Mouse (Mus musculus) kidney, adult 18-20 months (tissue): Measurements from ENCODE around the gene Treml1.
"Not testable (repeated sequence)": the region's sequence is repeated elsewhere in the genome, so short reads cannot be mapped to it uniquely, and the experiment has no call there.

Source experiments
- DNase-seq: peaks from one replicate; pipeline ENCODE4 v3.0.0; 2021

Gene Treml1

GRCm38 (mm10) chr17:48359616-48360015 lies at the start of gene Treml1:
Treml1 (plus strand) TSS chr17:48359916.
- DNase-seq: no peak

GRCm38 (mm10) chr17:48312124-48312523 lies 47.6 kb upstream of the Treml1 start:
- no peak for DNase-seq

- not testable (repeated sequence) for DNase-seq
Observed at GRCm38 (mm10) chr17:48315905-48316579, 43.7 kb upstream of the Treml1 start, which contains the start of gene B430306N03Rik. B430306N03Rik (plus strand) TSS chr17:48316141.

GRCm38 (mm10) chr17:48318686-48319085 lies 41.0 kb upstream of the Treml1 start:
- no peak for DNase-seq

GRCm38 (mm10) chr17:48321279-48321678 lies 38.4 kb upstream of the Treml1 start:
- DNase-seq: no peak

GRCm38 (mm10) chr17:48323236-48323635 lies 36.5 kb upstream of the Treml1 start:
- no peak for DNase-seq

- DNase-seq: no peak
Observed at GRCm38 (mm10) chr17:48324258-48324657, 35.5 kb upstream of the Treml1 start.

GRCm38 (mm10) chr17:48325093-48325492 lies 34.6 kb upstream of the Treml1 start:
- no peak for DNase-seq

- DNase-seq: no peak
Observed at GRCm38 (mm10) chr17:48325638-48326037, 34.1 kb upstream of the Treml1 start.

GRCm38 (mm10) chr17:48326656-48327055 lies 33.1 kb upstream of the Treml1 start:
- no peak for DNase-seq

GRCm38 (mm10) chr17:48332524-48332923 lies 27.2 kb upstream of the Treml1 start:
- no peak for DNase-seq

GRCm38 (mm10) chr17:48334186-48334585 lies 25.5 kb upstream of the Treml1 start:
- no peak for DNase-seq

GRCm38 (mm10) chr17:48336857-48337256 lies 22.9 kb upstream of the Treml1 start:
- DNase-seq: peak; percentile 76

- no peak for DNase-seq
Observed at GRCm38 (mm10) chr17:48340267-48340666, 19.4 kb upstream of the Treml1 start.

GRCm38 (mm10) chr17:48341947-48342346 lies 17.8 kb upstream of the Treml1 start:
- DNase-seq: no peak

GRCm38 (mm10) chr17:48343065-48343464 lies 16.7 kb upstream of the Treml1 start:
- no peak for DNase-seq

GRCm38 (mm10) chr17:48345824-48346223 lies 13.9 kb upstream of the Treml1 start:
- no peak for DNase-seq

- DNase-seq: no peak
Observed at GRCm38 (mm10) chr17:48346231-48346630, 13.5 kb upstream of the Treml1 start, which contains the start of gene Trem2. Trem2 (plus strand) TSS chr17:48346401.

- DNase-seq: no peak
Observed at GRCm38 (mm10) chr17:48346834-48347233, 12.9 kb upstream of the Treml1 start.

- no peak for DNase-seq
Observed at GRCm38 (mm10) chr17:48347287-48347686, 12.4 kb upstream of the Treml1 start.

- DNase-seq: no peak
Observed at GRCm38 (mm10) chr17:48350681-48351193, 9.0 kb upstream of the Treml1 start.

- DNase-seq: not testable (repeated sequence)
Observed at GRCm38 (mm10) chr17:48352976-48353375, 6.7 kb upstream of the Treml1 start.

GRCm38 (mm10) chr17:48355822-48356221 lies 3.9 kb upstream of the Treml1 start:
- DNase-seq: no peak

GRCm38 (mm10) chr17:48357892-48358291 lies 1.8 kb upstream of the Treml1 start:
- no peak for DNase-seq

- no peak for DNase-seq
Observed at GRCm38 (mm10) chr17:48360462-48360861, 746 bp downstream of the Treml1 start.
